Mouse (Mus musculus) gastrocnemius, postnatal 10 days (tissue): ENCODE measurements at regions not wholly inside any gene's neighbourhood (a gene's known extent, or its start where the extent isn't known, plus 50 kb on each side); places are given as distances from the start of the nearest gene placed in this dataset.

Experiments
- DNase-seq: peaks from one replicate; pipeline ENCODE4 v3.0.0; 2021; ENCODE audit warnings: mixed read lengths

DNA sequence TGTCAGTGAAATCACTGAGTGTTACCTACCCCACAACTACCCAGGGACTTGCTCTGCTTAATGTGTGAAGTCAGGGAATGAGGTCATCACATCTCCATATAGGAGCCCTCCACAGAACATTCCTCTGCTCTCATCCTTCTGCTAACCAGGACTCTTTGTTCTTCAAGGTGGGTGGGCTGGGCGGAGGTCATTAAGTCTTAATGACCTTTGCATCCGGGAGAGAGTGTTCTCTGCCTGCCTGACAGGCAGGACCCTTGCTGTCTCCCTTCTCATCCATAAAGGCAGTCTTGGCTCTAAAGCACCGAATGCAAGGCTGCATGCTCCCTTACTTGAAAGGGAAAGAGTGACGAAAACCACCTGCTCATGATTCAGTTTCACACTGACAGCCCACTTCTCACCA is 1051.4 kb downstream of the Slc22a22 start:
- DNase-seq = no peak

DNA sequence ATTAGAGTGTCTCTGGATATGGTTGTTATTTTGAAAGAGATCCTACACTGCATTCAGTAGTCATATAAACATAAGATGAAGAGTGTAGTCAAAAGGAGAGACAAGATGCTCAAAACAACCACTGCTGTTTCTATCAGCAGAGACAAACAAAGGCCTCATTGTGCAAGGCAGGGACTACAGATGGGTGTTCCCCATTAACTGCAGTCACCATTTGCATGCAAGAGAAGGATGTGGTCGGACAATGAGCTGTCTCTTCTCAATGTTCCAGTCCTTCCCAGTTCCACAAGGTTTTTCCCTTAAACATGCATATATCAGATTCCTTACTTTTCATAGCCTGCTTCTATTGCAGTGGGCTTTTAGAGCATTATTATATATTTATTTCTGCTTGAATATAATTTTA is 1056.7 kb downstream of the Slc22a22 start:
- no peak for DNase-seq

- no peak for DNase-seq
Measured at GRCm38 (mm10) chr15:56391982-56392381, 1085.4 kb downstream of the Slc22a22 start.

DNA sequence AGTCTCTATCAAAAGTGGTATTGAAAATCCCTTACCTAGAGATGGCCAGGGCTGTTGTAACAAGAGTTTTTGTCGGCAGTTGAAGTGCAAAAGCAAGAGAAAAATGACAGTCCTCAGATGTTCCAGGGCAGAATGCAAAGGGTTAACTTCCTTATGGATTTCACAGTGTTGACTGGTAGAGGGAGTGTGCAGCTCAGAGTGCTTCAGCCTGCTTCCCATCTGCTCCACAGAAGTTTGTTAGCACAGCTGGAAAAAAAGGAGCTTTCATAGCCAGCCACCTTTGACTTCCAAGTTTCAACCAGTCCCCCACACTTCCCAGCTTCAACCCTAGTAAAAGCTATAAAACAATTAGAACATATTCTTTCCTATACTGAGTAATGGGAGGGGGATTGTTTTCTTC is 1098.9 kb downstream of the Slc22a22 start:
- DNase-seq = no peak

DNA sequence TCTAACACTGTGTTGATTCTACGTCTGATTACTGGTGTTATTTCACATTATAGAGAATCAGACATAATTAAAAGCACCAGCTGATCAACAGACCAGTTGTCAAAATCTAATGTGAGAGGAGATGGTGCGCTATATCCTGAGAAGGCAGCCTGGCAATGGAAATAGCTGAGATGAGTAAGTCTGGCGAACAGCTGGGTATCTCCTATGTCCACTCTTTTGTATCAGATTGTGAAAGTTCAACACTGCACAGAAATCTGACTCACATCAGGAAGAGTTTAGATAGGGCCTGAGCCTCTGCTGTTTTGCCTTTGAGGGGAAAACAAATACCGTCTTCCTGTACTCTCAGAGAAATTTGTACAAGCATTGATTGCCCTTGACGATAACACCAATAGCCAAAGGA is 1126.5 kb downstream of the Slc22a22 start:
- no peak for DNase-seq

GRCm38 (mm10) chr15:56346111-56346510 is 1131.3 kb downstream of the Slc22a22 start:
- no peak for DNase-seq

DNA sequence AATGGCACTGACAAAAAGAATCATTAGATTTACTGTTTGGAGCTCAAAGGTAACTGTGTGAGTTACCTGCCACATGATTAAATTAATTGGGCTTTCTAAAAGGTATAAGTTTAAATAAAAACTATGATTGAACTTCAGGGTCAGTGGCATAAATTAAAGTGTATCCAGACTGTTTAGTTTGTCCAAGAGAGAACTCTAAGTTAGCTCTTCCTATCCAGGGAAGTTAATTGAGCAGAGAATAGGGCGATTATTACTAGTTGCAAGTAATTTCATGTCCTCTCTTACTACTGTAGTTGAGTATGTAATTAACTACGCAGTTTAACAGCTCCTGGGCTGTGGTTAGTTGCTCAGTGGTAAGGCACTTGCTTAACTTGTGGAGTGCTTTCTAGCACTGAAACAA is 1132.5 kb downstream of the Slc22a22 start:
- DNase-seq = no peak

GRCm38 (mm10) chr15:56344304-56344932 is 1133.0 kb downstream of the Slc22a22 start:
- DNase-seq = no peak

- DNase-seq = no peak
Measured at GRCm38 (mm10) chr15:56337879-56338278, 1139.5 kb downstream of the Slc22a22 start.

GRCm38 (mm10) chr15:56336449-56336848 is 1141.0 kb downstream of the Slc22a22 start:
- DNase-seq = peak; percentile 71

GRCm38 (mm10) chr15:56335011-56335410 is 1142.4 kb downstream of the Slc22a22 start:
- DNase-seq = no peak

- DNase-seq = no peak
Measured at GRCm38 (mm10) chr15:56320501-56320900, 1156.9 kb downstream of the Slc22a22 start.

DNA sequence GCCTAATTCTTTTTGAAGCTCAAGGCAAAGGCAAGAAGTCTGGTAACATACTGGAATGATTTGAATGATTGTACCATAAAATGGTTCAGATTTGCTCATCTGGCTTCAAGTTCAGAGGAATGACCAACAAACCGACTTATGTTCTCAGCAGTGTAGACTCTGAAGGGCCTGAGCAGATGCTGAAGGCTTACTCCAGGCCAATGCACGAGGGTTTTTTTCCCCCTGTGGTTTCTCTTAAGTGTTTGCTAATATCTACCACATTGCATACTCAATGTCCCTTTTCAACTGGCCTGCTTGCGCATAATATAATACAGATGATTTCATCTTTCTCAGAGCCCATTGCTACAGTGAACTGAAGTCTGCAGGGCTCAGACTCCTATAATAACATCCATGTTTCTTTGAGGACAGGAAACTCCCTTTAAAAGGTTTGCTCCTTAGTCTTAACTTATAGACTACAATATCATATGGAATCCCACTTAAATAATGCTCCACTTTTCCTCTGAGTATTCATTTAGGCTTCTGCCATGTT is 1182.5 kb downstream of the Slc22a22 start:
- no peak for DNase-seq

DNA sequence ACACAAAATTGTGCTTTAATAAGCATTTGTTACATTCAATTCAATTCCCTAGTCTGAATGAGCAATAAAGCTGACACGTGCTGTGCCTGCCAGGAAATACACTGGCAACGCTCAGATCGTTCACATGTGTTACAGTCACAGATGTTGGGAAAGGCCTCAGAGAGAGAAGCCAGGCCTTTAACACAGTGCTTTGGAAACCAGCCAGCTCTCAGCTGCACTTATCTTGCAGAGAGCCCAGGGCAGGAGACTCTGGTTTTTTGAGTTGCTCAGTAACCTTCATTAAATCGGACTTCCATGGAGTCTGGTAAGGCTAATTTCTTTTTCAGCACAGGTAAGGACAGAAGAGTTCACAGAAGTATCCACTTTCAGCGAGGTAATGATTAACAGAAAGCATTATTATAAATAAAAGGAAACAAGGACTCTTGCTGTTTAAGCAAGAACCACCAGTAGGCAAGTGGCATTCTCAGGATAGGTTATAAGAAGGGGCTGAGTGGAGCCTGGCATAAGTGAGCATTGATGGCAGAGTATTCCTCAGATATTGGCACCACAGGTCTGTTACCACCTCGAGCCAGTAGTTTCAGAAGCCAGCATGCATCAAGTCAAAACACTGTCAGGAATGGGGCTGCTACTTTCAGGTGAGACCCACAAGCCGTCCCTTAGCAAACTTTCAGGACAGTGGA is 1198.7 kb downstream of the Slc22a22 start:
- peak; percentile 75 for DNase-seq

DNA sequence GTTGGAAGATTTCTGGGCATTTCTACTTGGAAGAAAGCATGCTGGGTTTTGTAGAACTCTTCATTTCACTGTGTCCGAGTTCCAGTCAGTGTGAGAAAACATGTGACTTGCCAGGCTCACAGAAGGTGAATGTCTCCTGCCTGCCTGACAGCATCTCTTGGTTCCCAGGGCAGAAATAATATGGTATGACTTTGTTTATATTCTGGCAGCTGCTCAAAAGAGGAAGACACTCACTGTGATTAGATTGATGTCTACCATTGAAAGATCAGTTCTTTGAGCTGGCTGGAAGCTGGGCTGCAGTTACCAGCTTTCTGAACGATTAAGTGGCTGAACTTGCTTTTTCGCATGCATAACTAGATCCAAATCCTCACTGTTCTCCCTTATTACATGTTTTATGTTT is 1199.4 kb downstream of the Slc22a22 start:
- DNase-seq = no peak

DNA sequence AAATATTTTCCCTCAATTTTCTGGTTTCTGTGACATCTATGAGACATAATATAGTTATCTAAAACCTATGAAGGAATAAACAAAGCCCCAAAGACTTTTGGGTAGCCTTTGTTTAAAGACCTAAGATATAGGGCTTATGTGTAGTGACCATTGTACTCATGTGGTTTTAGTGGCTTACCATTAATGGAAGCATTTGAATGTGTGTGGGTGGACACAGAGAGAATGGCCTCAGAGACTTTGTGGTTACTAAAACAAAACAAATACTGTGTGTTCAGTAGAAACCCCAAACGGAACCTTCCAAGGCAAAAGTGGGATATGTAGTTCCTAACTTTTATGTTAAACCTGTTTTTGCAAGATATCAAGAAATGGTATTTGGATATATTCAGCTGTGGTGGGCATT is 1228.7 kb downstream of the Slc22a22 start:
- no peak for DNase-seq

GRCm38 (mm10) chr15:56244004-56244735 is 1233.3 kb downstream of the Slc22a22 start:
- no peak for DNase-seq

DNA sequence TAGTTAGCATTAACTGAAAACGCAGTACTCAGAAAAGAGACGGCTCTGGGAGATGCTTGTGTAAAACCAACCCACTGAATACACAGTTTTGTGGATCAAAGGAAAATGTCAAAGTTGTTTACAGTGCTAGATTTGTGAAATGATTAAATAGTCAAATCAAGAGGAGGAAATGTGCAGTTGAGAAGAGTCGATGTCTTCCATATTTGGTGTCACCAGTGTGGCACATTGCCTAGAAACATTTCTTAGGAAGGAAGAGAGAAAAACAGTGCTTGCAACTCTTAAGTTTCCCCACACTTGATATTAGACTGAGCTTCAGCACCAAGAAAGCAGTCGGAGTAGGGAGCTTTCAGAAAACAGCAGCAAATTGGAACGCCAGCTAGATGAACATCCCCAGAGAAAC is 1274.9 kb downstream of the Slc22a22 start:
- DNase-seq = no peak

DNA sequence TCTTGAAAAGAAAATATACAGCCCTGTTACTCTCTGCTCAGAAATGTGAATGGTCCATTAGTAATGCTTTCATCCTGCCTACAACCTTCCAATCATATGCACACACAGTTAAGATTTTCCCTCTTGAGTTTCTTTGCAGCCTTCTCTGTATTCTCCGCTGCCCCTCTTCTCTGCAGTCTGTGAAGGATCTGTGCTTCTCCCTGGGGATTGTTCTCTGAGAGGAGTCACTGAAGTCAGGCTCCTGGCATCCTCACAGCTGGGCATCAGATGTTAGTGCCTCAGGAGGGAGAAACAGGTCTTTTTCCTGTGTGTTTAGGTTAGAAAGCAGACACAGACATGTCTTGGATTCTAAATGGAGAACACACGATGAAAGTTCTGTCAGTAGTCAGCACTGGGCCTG is 1278.1 kb downstream of the Slc22a22 start:
- no peak for DNase-seq

- no peak for DNase-seq
Measured at GRCm38 (mm10) chr15:56197425-56198201, 1279.8 kb downstream of the Slc22a22 start.

DNA sequence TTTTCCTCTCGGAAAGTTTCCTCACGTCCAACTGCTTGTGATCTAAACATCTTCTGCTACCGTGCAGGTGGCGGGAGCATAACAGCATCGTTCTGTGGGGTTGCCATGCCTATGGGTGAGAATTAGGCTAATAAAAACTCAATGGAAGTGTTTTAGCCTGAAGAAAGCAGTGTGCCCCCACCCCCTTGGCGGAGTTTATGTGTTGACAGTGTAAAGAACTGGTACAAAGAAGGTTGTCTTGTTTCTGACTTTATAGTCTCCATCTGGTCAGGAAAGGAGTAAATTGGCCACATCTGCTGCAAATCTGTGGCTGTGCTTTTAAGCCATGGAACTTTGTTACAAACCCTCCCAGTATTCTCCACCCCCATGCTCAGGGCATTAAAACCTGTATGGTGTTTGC is 1311.2 kb downstream of the Slc22a22 start:
- DNase-seq = no peak

DNA sequence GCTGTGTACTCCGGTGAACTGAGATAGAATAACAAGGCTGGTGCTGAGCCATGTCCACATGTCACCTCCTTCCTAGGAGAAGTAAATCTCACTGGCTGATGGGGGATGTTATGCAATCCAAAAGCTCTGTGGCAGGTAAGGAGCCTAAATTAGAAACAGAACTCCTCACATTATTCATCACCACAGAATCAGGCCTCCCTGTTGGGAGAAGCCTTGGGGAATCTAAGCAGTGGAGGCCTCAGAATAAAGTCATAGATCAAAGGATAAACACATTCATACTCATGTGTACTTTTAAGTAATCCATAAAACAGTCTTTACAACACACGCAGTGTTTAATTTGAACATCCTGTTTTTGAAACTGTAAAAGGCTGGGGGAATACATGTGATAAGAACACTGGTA is 1318.7 kb downstream of the Slc22a22 start:
- no peak for DNase-seq

GRCm38 (mm10) chr15:56139451-56139850 is 1338.0 kb downstream of the Slc22a22 start:
- DNase-seq = no peak
